Mouse (Mus musculus): ENCODE results near the gene Pam.

DNA sequence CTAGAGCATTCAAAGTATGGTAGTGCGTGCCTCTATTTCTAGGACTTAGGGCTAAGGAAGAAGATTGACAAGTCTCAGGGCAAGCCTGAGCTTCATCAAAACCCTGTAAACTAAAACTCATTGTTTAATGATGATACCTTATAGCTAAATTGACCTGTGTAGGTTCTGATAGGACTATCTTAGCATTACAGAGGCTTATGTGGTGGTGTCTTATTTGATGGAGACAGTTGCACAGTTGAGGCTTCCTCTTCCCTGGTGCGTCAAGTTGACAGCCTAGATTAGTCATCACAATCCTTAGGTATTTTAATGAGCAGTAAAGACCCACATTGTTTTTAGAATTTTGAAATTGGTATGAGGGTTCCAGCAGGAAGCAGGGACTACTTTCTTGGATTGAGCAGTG lies 321.5 kb downstream of the Pam start:
- TF ChIP-seq CTCF (IDR thresholded peaks at IDR 0.05; ENCODE audit: control insufficient read depth, insufficient read depth, low read length) (no peak), POLR2A (IDR thresholded peaks at IDR 0.05; ENCODE audit: borderline replicate concordance, control insufficient read depth, low read depth, low read length) (no peak)
